Mouse (Mus musculus) right cerebral cortex, postnatal 36 days (tissue): ENCODE results near the gene Fhit.

ENCODE experiments used
- DNase-seq, 2 experiments: peaks; one replicate each; pipeline ENCODE4 v3.0.0; 2022; ENCODE audit warnings: low spot score in 2 of 2, mixed read lengths in 1 of 2

Fhit gene

GRCm38 (mm10) chr14:10364281-10364680 lies 797.6 kb downstream of the Fhit start:
- DNase-seq, result no peak

GRCm38 (mm10) chr14:10363306-10363705 lies 798.5 kb downstream of the Fhit start:
- DNase-seq, result no peak

DNA sequence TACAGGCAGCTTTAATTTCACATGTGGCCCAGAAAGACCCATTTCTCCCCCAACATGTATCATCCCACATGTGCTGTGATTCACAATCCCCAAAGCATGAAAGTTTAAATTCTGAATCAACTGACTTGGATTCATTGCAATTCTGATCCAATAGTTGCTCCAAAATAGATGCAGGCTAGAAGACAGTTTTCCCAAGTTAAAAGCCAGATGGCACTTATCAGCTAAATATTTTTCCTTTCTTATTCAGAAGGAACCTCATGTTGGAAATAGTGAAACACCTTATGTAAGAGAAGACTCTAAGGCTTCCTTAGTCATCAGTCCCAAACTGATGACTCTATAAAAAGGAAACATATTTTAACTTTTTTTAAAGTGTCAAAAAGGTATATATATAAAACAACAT lies 815.9 kb downstream of the Fhit start:
- no peak for DNase-seq

DNA sequence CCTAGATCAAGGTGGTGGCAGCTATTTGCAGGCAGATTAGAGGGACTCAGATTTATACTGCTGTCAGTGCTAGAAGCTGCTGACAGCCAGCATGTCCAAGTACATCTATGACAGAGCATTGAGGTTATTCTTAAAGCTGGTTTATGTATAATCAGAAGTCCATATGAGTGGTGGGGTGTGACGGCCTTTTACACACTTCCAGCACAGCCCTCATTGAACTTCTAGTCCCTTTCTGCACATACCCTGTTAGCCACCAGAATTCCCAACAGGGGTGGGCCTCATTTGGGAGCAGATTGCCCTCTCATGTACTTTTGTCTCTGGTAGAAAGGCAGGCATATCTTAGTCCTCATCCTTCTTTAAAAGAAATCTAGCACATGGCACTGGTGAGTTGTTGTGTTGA lies 817.8 kb downstream of the Fhit start:
- no peak for DNase-seq

DNA sequence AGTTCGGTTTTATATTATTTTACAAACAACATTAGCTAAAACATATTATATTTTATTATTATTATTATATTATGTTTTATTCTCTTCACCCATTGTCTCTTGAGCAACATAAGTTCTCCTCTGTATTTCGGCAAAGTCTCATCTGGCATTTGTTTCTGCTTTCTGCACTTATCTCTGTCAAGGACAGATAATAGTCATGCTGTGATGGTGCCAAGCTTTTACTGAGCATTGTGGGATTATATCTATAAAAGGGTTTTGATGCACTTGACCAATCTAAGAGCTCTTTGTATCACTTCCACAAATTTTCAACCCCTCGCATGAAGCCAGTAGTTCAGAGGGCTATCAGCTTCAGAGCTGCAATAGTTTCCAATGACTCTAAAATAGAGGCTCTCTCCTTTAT lies 845.1 kb downstream of the Fhit start:
- DNase-seq, result no peak

DNA sequence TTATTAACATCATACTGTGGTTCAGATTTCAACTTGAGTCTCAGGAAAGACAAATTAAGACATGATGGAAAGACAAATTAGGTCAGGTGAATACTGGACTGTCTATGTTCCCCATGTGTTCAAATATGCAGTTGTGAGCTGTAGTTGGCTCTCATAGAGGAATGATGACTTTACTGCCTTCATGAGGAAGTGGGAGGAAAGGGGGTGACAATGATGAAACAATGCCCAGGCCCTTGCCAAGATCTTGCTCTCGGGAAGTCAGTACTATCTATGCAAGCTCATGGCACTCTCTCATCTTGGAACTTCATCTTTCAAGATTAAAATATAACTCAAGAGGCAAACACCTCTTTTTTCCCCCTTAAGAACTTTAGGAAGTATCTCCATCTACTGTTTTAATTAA lies 849.6 kb downstream of the Fhit start:
- DNase-seq, result no peak

- DNase-seq, result no peak
These were observed 856.5 kb downstream of the Fhit start for GRCm38 (mm10) chr14:10305286-10305685.

GRCm38 (mm10) chr14:10301497-10301896 lies 860.3 kb downstream of the Fhit start:
- DNase-seq, result no peak

DNA sequence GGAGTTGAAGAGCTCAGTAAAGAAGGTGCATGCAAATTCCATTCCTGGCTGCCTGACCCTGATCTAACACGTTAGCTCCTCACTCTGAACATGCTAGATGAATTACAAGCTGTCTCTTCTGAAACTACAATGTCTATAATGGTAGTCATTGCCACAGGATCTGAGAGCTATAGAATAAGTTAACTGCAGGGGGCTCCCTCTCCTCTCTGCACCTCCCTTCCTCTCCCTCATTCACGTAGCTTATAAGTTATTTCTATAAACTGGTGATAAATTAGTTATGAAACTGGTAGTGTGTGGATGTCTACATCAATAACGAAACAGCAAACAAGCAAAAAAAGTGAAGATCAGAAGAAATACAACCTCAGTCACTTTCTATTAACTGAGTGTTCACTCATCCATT lies 860.9 kb downstream of the Fhit start:
- no peak for DNase-seq

DNA sequence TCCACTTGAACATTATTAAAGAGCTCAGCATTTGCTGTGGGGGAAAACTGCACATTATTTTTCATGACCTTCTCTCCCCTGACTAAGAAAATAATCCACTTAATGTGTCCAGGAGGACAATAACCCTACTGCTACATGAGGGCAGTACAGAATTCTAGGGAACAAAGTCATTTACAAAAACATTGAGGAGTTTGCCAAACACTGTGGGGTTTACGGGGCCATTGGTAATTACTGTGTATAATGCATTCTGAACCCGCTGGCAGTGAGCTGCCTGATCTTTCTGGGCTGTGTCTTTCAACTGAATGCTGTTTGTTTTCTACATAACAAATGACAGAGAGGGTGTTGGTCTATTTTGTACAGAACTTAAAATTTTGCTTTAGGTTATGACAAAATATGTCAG lies 862.8 kb downstream of the Fhit start:
- no peak for DNase-seq

DNA sequence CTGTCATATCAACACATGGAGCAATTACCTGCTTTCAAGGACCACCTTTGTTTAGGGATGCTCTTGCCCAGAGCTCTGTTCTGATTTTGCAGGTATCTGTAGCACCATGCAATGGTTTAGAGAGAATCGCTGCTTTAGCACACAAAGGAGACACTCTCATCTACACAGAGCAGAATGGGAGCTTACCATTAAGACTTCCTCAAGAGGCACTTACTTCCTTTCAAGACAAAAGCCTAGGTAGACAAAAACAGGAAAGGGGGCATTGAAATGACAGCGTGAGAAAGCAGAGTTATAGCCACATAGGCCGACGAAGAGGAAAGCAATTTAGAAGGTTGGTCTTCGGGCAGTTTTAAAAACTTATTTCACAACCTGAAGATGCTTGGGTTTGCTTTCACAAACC lies 872.8 kb downstream of the Fhit start:
- no peak for DNase-seq

DNA sequence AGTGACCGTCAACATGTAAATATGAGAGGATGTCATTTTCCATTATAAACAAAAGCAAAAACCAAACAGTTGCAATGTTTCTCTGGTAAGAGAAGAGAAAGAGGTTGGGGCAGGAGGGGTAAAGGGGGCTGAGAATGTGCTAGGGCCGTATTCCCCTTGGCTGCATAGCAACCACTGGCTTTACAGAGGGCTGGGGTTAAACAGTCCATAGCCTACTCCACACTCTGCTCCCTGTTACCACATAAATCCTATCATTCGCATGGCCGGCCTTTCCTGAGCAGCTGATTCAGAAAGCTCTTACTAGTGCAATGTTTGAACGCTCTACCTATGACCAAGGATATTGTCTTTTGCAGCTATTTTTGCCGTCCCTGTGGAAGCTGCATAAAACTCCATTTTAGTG lies 875.8 kb downstream of the Fhit start:
- no peak for DNase-seq

- DNase-seq, result no peak
These were observed 933.1 kb downstream of the Fhit start for GRCm38 (mm10) chr14:10228708-10229107.

DNA sequence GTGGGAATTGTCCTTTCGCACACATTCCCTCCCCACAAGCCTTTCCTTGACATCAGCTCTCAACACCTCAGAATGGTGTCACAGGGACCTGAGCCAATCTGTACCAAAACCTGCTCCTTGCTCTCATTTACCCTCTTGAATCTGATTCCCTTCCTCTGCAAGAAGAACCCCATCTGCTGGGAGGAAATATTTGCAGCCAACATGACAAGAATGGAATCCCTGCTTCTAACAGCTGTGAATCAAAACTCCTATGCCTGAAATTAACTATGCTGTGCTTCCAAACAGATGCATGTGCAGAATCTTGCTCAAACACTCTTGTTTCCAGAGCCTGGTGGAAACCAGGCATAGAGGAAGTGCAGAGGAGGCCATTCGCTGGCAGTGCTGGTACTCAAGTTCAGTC lies 940.0 kb downstream of the Fhit start:
- DNase-seq, result peak; percentile 4 to 19

DNA sequence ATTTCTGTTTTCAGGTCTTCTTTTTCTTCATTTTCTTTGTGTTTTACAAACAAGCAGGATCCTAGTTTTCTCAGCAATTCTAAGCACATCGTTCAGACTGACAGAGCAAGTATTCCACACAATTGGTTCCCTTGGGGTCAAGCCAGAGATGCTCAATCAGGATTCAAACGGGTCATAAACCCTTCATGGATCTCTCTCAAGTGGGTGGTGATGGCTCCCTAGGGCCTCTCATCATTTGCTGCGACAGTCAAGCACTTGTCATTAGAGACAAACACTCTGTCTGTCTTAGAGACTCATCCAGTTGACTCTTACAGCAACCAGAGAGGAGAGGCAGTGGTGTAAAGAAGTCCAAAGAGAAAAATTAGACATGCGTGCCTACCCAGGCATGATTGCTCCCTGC lies 948.6 kb downstream of the Fhit start:
- DNase-seq, result no peak

GRCm38 (mm10) chr14:10211184-10211583 lies 950.7 kb downstream of the Fhit start:
- DNase-seq, result no peak

DNA sequence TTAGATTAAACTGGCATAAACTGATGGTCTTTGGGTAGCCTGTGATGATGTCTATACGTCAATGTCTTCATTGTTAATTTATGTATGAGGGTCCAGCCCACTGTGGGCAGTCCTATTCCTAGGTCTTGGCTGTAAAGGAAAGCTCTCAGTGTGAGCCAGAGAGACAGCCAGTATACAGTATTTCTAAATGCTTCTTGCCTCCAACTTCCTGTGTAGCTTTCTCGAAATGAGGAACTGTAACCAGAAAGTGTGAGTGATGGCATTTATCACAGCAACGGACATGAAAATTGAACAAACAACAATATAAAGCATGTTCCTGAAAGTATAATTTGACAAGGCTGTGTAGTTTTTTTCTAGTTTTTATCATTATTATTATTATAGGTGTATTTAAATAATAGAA lies 952.8 kb downstream of the Fhit start:
- DNase-seq, result no peak

DNA sequence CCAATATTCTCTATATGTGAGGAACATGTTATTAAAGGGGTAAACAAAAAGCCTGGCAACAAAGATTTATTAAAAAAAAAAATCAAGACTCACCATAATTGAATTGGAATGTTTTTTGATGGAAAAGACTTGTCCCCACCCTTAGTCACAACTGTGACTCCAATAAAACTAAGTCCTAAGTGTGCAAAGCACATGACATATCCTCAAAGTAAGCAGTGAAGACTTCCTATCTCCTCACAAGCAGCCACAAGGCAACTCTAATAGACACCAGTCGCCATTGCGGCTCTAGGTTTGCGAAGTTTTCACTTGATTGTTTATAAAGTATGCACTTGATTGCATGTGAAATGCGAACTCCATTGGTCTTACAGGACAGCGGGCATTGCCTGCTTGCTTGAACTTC lies 956.1 kb downstream of the Fhit start:
- DNase-seq, result no peak

DNA sequence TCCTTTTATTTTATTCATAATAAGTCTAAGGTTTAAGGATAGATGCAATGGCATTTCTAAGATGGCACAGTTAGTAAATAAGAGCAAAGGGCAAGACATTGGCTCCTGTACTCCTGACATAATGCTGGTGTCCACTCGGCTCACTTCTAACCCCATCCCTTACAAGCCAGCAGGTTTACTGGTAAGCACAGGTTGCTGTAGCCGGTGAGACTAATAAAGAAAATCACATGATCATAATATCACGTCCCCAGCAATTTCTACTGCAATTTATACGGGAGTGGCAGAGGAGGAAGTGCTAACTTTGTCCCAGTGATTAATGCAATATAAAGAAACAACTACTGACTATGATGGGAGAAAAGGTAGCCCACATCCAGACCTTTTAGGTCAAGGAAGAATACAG lies 956.5 kb downstream of the Fhit start:
- no peak for DNase-seq

DNA sequence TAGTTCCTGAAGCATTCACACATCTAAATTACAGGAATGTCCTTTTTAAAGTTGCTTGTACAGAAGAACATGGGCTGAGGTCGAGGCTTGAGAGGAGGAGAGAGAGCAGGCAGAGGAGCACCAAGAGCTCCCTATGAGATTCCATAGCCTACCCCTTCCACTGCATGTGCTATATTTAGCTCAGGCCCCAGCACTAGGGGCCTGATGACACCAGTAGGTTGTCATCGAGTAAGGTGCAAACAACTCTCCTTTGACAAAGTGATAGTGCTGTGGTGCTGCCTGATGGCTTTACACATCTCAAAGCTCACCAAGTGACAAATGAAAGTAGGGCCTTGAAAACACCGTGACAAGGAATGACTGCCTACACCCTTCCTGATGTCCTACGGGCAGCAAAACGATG lies 967.7 kb downstream of the Fhit start:
- DNase-seq, result no peak

DNA sequence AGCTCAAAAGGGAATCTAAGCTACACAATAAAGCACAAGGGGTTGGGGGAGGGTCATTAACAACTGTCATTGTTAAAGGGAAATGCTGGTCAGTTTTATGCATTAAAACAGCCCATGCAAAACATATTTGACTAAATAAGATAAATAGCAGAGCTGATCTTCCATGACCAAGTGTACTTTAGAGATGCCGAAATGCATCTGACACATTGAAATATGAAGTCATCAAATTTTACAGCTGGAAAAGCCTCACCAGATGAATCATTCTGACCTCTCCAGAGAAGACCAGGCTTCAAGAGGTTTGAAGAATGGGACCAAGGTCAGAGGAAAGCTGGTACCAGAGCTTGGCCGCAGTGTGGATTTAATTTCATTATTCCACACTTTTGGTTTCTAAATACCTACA lies 990.1 kb downstream of the Fhit start:
- no peak for DNase-seq

- peak in 1 of 2 experiments; percentile 3 for DNase-seq
These were observed 995.0 kb downstream of the Fhit start for GRCm38 (mm10) chr14:10166641-10167429.

DNA sequence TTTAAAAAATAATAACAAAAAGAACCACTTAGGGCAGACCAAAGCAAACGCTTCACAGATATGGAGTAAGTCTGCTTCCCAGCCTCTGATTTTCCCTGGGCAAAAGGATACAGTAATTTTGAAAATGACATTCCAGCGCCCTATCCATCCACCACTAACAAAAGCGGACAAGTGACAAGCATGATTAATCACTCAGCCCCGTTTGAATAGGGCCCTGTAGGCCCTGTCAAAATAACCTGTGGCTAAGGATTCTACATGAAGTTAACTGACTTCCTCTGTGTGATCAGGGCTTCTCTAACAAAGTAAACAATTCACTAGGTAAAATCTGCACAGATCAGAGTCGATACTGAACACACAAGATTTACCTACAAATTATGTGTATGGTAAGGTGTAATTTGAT lies 1012.0 kb downstream of the Fhit start:
- no peak for DNase-seq

GRCm38 (mm10) chr14:10139311-10139710 lies 1022.5 kb downstream of the Fhit start:
- DNase-seq, result no peak
